Mouse (Mus musculus): ENCODE measurements around the gene Plpp4. TPM values are rescaled to one million over a fixed set of nuclear protein-coding genes. Genes with fewer than 3 reads are reported as not detected.
A peak's percentile ranks its signal among the peaks of the same experiment; 100 is the strongest.

The Plpp4 gene
- 10 to 100 TPM; 11.8 to 12.9 TPM for total RNA-seq (2021)

GRCm38 (mm10) chr7:129256621-129257373, at the start of gene Plpp4:
Plpp4 (plus strand) TSS chr7:129257031.
- peak; percentile 56 to 58 for DNase-seq

GRCm38 (mm10) chr7:129215926-129216543, 40.8 kb upstream of the Plpp4 start:
- DNase-seq, result no peak

- DNase-seq, result no peak
These were observed 40.2 kb upstream of the Plpp4 start for GRCm38 (mm10) chr7:129216547-129217195.

GRCm38 (mm10) chr7:129220948-129221347, 35.9 kb upstream of the Plpp4 start:
- no peak for DNase-seq

- no peak for DNase-seq
These were observed 35.2 kb upstream of the Plpp4 start for GRCm38 (mm10) chr7:129221649-129222048.

GRCm38 (mm10) chr7:129235410-129235809, 21.4 kb upstream of the Plpp4 start:
- peak in 1 of 2 experiments; percentile 18 for DNase-seq

GRCm38 (mm10) chr7:129235995-129236394, 20.8 kb upstream of the Plpp4 start:
- no peak for DNase-seq

- no peak for DNase-seq
These were observed 5.8 kb upstream of the Plpp4 start for GRCm38 (mm10) chr7:129250981-129251380.

- DNase-seq, result no peak
These were observed 3.4 kb upstream of the Plpp4 start for GRCm38 (mm10) chr7:129253406-129253805.

- DNase-seq, result no peak
These were observed 2.7 kb upstream of the Plpp4 start for GRCm38 (mm10) chr7:129254126-129254525.

- DNase-seq, result no peak
These were observed 1.4 kb upstream of the Plpp4 start for GRCm38 (mm10) chr7:129255406-129255805.

- DNase-seq, result no peak
These were observed 665 bp downstream of the Plpp4 start for GRCm38 (mm10) chr7:129257374-129258018.

GRCm38 (mm10) chr7:129258331-129258730, 1.5 kb downstream of the Plpp4 start:
- no peak for DNase-seq

GRCm38 (mm10) chr7:129259195-129259594, 2.4 kb downstream of the Plpp4 start:
- no peak for DNase-seq

GRCm38 (mm10) chr7:129273867-129274266, 17.0 kb downstream of the Plpp4 start:
- no peak for DNase-seq

- DNase-seq, result no peak
These were observed 17.9 kb downstream of the Plpp4 start for GRCm38 (mm10) chr7:129274726-129275125.

- DNase-seq, result no peak
These were observed 20.9 kb downstream of the Plpp4 start for GRCm38 (mm10) chr7:129277751-129278150.

- no peak for DNase-seq
These were observed 22.0 kb downstream of the Plpp4 start for GRCm38 (mm10) chr7:129278801-129279200.

GRCm38 (mm10) chr7:129279261-129279660, 22.4 kb downstream of the Plpp4 start:
- DNase-seq, result no peak

GRCm38 (mm10) chr7:129281966-129282365, 25.1 kb downstream of the Plpp4 start:
- DNase-seq, result no peak

- DNase-seq, result no peak
These were observed 28.5 kb downstream of the Plpp4 start for GRCm38 (mm10) chr7:129285186-129285868.

GRCm38 (mm10) chr7:129293211-129293610, 36.4 kb downstream of the Plpp4 start:
- no peak for DNase-seq
